Mouse (Mus musculus) embryonic facial prominence, embryonic 10.5 days (tissue): Measurements from ENCODE around the gene Hivep3. TPM values are rescaled to one million over a fixed set of nuclear protein-coding genes. Genes with fewer than 3 reads are reported as not detected.

Experiments
- DNase-seq: peaks from one replicate; pipeline ENCODE4 v3.0.0-alpha.2; 2017; ENCODE audit warnings: low spot score
- H3K27ac ChIP-seq: fragments of 300-500 bp; sonication (generic); replicated peaks from 2 replicates; pipeline ENCODE4 v1.5.1; 2016; ENCODE audit warnings: mild to moderate bottlenecking
- H3K27me3 ChIP-seq: fragments of 300-500 bp; sonication (generic); replicated peaks from 2 replicates; pipeline ENCODE4 v1.6.1; 2016; ENCODE audit warnings: low read depth, mild to moderate bottlenecking; ENCODE audit not compliant: poor library complexity, severe bottlenecking
- H3K36me3 ChIP-seq: fragments of 300-500 bp; sonication (generic); replicated peaks from 2 replicates; pipeline ENCODE4 v1.6.1; 2016; ENCODE audit warnings: mild to moderate bottlenecking, moderate library complexity
- H3K4me1 ChIP-seq: fragments of 300-500 bp; sonication (generic); 2 replicates; pipeline ENCODE4 v1.6.1; 2016
- H3K4me3 ChIP-seq: fragments of 300-500 bp; sonication (generic); 2 replicates; pipeline ENCODE4 v1.5.1; 2016; ENCODE audit warnings: mild to moderate bottlenecking, moderate library complexity
- H3K9me3 ChIP-seq: fragments of 300-500 bp; sonication (generic); 2 replicates; pipeline ENCODE4 v1.6.1; 2016; ENCODE audit warnings: mild to moderate bottlenecking
- WGBS: fragments of 180-500 bp; shearing (Covaris S2); methylation state at CpG from one replicate; pipeline ENCODE4 v1.1.7; 2016; 5-methylcytosine and 5-hydroxymethylcytosine counted together
- polyA plus RNA-seq: library from polyadenylated mRNA; unstranded; fragments of >200 nt; fragmentation: Nextera tagmentation; extraction: Ambion mirVana; gene quantifications from 2 replicates; pipeline ENCODE4 v1.2.1, GENCODE M21; 2016

Hivep3 gene
- polyA plus RNA-seq, 1 experiment from 2014 or later: 1.5 TPM

DNA sequence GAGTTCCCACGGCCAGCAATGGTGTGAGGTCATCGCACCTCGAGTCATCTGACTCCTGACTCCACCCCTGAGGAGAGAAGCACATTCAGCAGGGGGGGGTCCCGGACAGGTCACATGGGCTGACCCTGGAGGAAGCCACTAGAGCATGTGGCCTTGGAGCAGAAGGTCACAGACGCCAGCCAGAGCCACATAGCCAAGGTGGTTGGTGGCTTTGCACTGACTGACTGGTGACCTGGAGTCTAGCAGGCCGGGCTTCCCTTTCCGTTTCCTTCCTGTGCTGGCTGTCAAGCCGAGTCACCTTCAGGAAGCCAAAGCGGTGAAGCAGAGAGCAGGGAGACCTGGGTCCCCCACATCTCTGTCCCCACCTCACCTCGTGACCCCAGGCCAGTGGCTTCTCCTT, 278.2 kb downstream of the Hivep3 start:
- Histone ChIP-seq H3K9me3 (no peaks in the 10 kb centered on the region), H3K36me3 (no peaks in the 10 kb centered on the region), H3K27me3 (no peaks in the 10 kb centered on the region), H3K4me3 (no peak overlapping the region), H3K4me1 (peaks cover 19% of the 10 kb centered on the region), H3K27ac (no peak overlapping the region; the same call in 1 of the 2 replicates)
- DNase-seq: peak; percentile 24
- WGBS: 69% methylated on average over 10 of the region's 10 CpGs

DNA sequence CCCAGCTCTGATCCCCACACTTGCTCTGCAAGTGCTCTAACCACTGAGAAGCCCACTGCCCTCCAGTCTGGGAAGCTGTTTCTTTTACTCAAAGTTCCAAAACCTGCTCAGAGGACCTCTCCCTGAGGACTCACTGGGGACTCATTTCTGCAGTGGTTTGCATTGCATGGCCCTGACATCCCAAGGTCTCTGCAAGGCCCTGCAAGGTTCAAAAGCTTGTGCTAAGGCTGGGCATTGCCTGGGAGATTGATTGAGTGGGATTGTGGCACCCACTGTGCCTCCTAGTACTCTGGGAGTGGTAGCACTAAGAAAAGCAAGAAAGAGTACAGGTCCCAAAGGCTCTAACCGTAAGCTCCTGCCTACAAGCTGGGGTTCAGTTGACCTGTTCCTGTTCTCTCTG, 279.3 kb downstream of the Hivep3 start:
- DNase-seq: no peak
- H3K4me1 ChIP-seq: peaks cover 23% of the 10 kb centered on the region
- H3K4me3 ChIP-seq: no peak overlapping the region
- no peak overlapping the region for H3K27ac ChIP-seq
- no peaks in the 10 kb centered on the region for H3K9me3 ChIP-seq
- 91% methylated on average over 1 of the region's 1 CpGs for WGBS
- H3K36me3 ChIP-seq: no peaks in the 10 kb centered on the region
- H3K27me3 ChIP-seq: no peaks in the 10 kb centered on the region

DNA sequence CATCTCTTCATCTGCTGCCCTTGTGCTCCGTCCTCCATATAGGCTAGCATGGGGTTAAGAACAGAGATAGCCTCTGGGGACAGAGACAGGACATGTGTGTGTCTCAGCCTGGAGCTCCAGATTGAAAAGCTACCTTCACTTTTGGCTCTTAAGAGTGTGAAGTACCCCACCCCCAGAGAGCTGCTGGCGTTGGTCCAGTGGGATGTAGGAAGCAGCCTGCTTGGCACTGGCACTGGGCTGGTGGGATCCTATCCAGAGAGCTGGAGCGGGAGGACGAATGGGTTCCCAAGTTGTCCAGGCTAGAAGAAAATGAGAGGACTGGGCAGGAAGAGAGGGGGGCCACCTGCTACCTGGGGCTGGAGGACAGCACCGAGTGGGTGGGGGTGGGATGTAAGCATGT, 284.8 kb downstream of the Hivep3 start:
- Histone ChIP-seq H3K9me3 (no peaks in the 10 kb centered on the region), H3K4me1 (peaks cover 15% of the 10 kb centered on the region), H3K27me3 (no peaks in the 10 kb centered on the region), H3K27ac (no peak overlapping the region), H3K4me3 (no peak overlapping the region), H3K36me3 (no peaks in the 10 kb centered on the region)
- 88% methylated on average over 5 of the region's 5 CpGs for WGBS
- no peak for DNase-seq

DNA sequence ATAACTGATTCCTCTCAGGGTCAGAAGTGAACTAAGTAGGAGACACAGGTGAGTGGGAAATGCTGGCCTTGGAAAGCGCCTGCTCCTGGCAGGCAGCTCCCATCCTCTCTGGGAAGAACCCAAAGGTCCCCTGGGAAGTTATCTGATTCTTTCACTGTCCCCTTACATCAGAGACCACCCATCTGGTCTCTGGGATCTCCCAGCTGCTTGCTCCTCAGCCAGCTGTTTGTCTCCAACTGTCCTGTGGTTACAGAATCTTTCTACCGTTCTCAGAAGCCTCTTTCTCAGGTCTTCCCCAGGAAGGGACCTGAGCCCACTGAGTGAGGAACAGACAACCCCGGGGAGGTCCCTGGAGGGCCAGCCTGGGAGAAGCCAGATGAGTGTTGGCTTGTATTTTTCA, 288.8 kb downstream of the Hivep3 start:
- H3K4me3 ChIP-seq: no peak overlapping the region

DNA sequence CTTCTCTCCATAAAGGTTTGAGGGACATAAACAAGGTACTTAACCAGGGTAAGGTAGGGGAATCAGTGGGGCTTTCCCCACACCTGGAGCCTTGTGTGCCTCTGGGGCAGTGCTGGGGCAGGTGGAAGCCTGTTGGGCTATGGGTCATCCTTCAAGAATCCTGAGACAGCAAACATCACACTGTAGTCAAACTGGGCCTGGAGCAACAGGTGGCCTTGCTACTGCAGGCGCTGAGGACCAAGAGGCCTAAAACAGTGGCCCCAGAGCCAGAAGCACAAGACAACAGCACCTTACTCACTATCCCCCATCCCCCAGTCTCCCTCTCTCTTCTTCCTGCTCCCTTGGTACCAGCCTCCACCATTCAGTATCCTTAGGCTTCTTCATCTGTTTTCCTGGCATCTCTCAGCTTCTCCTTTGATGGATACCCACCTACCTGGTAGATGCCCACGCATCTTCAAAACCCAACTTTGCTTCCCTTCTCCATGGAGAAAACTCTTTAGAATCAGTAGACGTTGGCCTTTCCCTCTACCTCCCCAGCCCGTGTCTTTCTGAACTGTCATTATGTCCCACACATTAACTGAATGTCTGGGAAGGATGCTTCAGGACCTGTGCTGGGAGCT, 289.7 kb downstream of the Hivep3 start:
- Histone ChIP-seq H3K4me3 (no peak overlapping the region), H3K27ac (no peak overlapping the region), H3K9me3 (no peaks in the 10 kb centered on the region), H3K36me3 (no peaks in the 10 kb centered on the region), H3K27me3 (peaks cover 11% of the 10 kb centered on the region; the same call in 1 of the 2 replicates), H3K4me1 (peaks cover 12% of the 10 kb centered on the region)
- WGBS: 88% methylated on average over 4 of the region's 4 CpGs
- no peak for DNase-seq

More for the DNA sequence above, 288.8 kb downstream of the Hivep3 start:
- DNase-seq: no peak
- 0 out of 2 replicates have a peak, but pooled peaks cover 4% of the 10 kb centered on the region for H3K27me3 ChIP-seq
- peaks cover 17% of the 10 kb centered on the region for H3K4me1 ChIP-seq
- H3K36me3 ChIP-seq: no peaks in the 10 kb centered on the region
- no peaks in the 10 kb centered on the region for H3K9me3 ChIP-seq
- WGBS: 69% methylated on average over 3 of the region's 3 CpGs
- H3K27ac ChIP-seq: no peak overlapping the region

DNA sequence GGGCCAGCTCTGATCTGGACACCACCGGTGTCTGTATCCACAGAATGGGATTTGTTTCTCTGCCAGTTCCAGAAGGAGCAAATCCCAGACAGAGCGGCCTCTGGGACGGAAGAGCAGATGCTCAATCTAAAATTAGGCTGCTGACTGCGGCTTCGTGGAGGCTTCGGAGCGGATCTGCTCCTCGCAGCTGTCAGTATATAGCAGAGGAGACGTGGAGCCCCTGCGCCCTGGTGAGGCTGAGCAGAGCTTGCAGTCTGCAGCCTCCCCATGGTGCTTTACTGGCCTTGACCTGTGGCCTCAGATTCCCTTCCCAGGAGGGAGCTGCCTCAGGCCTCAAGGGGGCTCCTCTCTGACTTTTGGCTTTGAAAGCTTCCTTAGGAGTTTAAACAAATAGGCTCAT, 290.5 kb downstream of the Hivep3 start:
- H3K9me3 ChIP-seq: no peaks in the 10 kb centered on the region
- 60% methylated on average over 10 of the region's 10 CpGs for WGBS
- H3K4me1 ChIP-seq: peaks cover 12% of the 10 kb centered on the region
- DNase-seq: no peak
- H3K27me3 ChIP-seq: peaks cover 17% of the 10 kb centered on the region
- no peaks in the 10 kb centered on the region for H3K36me3 ChIP-seq
- no peak overlapping the region for H3K4me3 ChIP-seq
- H3K27ac ChIP-seq: no peak overlapping the region

DNA sequence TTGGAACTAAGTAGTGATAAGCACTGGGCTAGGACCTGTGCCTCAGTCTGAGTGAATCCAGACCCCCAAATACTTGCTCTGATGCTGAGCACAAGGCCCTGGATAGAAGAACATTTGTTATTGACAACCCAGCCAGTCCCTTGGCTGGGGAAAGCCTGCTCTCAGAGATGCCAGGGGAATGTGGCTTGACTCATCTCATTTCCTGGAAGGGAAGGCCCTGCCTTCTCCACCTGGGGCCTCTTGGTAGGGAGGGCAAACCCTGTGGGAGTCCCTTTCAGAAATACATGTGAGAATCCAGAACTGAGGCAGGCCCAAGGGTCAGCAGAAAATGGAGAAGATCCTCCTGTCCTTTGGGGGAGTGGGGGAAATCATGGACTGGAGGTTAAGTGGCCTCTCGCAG, 294.1 kb downstream of the Hivep3 start:
- Histone ChIP-seq H3K4me3 (no peak overlapping the region), H3K36me3 (no peaks in the 10 kb centered on the region), H3K4me1 (peaks cover 14% of the 10 kb centered on the region), H3K9me3 (no peaks in the 10 kb centered on the region), H3K27me3 (peaks cover 53% of the 10 kb centered on the region), H3K27ac (no peak overlapping the region)
- WGBS: 89% methylated on average over 1 of the region's 1 CpGs
- DNase-seq: no peak

DNA sequence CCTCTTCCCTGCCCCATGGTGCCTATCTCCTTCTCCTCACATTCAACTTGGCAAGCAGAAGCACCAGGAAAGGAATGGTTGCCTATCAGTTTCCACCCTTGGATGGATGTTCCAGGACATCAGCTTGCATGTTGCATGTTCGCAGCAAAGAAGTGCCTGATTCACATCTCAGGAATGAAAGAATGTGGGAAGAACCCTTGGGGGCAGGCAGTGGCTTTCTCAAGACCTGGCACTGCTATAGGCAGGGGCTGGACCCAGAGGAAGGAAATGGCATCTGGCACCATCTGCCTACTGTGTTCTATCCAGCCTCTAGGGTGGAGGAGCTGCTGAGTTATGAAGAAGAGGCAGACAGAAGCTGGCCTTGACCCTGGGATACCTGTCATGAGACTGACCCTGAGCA, 296.4 kb downstream of the Hivep3 start:
- Histone ChIP-seq H3K4me1 (peaks cover 13% of the 10 kb centered on the region), H3K4me3 (no peak overlapping the region), H3K27ac (no peak overlapping the region), H3K27me3 (peaks cover 72% of the 10 kb centered on the region), H3K9me3 (no peaks in the 10 kb centered on the region), H3K36me3 (no peaks in the 10 kb centered on the region)
- WGBS: 90% methylated on average over 1 of the region's 1 CpGs
- no peak for DNase-seq

DNA sequence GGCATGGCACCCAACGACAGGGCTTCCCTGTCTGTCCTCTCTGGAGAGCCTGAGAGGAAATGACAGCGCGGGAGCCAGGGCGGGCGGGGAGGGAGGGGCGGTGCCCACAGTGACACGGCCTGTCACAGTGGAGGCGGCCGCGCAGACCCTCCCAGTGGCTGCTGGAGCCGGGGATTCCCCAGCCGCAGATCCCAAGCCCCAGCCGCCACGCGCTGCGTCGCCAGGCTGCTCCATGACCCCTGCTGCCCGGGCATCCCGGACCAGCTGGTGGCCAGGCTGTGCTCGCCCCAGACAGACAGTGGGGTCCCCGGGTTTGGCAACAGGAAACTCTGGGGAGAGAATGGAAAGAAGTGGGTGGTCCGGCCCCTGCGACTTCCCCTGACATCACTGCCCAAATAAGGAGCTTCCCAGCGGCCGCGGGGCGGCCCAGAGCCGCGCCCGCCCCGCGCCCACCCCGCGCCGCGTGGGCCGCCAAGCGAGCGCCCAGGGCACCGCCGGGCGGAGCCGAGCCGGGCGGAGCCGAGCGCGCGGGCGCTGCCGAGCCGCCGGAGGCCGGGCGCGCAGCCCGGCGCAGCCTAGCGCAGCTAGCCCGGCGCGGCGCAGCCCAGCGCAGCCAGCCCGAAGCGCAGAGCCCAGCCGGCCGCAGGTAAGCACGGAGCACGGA, 298.9 kb downstream of the Hivep3 start:
- WGBS: 12% methylated on average over 70 of the region's 70 CpGs
- H3K27me3 ChIP-seq: peaks cover 97% of the 10 kb centered on the region
- no peak overlapping the region; the same call in 1 of the 2 replicates for H3K27ac ChIP-seq
- H3K36me3 ChIP-seq: no peaks in the 10 kb centered on the region
- no peaks in the 10 kb centered on the region for H3K9me3 ChIP-seq
- DNase-seq: peak; percentile 71
- H3K4me1 ChIP-seq: peaks cover 18% of the 10 kb centered on the region
- H3K4me3 ChIP-seq: peak overlapping the region; percentile 72

DNA sequence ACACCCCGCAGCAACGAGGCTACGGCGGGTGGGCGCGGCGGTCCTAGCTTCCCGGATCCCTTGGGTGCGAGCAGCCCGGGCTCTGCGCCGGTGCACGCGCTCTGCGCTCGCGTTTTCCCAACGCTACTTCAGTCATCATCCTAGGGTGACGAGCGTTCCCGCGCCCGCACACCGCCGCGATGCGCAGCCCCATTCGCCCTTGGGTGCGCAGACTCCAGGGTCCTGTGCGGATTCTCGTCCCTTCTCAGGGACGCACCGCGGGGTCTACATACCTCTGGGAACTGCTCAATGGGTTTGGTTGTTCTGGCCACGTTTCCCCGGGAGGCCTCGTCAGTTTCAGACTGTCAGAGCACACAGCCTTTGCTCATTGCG, 299.4 kb downstream of the Hivep3 start:
- Histone ChIP-seq H3K36me3 (no peaks in the 10 kb centered on the region), H3K27ac (no peak overlapping the region; the same call in 1 of the 2 replicates), H3K4me3 (peak overlapping the region; percentile 72), H3K9me3 (no peaks in the 10 kb centered on the region), H3K27me3 (peaks cover 97% of the 10 kb centered on the region), H3K4me1 (peaks cover 18% of the 10 kb centered on the region)
- DNase-seq: no peak
- WGBS: under 1% methylated on average over 38 of the region's 38 CpGs

DNA sequence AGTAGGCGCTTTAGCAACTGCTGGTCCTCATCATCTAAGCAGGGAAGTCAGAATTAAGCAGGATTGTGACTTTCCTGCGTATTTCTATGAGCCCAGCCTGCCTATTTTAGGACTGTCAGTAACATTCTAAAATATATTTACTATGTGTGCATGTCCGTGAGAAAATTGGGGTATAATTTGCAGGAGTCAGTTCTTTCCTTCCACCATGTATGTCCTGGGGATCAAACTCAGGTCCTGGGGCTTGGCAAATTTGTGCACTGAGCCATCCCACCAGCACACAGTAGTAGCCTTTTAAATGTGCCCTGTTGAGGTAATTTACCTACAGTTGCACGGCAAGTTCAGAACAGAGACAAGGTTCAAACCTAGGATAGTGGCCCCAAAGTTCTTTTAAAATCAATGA, 302.7 kb downstream of the Hivep3 start:
- no peak overlapping the region for H3K4me3 ChIP-seq
- no peak for DNase-seq
- no peaks in the 10 kb centered on the region for H3K36me3 ChIP-seq
- WGBS: 87% methylated on average over 4 of the region's 4 CpGs
- no peaks in the 10 kb centered on the region for H3K9me3 ChIP-seq
- no peak overlapping the region for H3K27ac ChIP-seq
- H3K27me3 ChIP-seq: peaks cover 71% of the 10 kb centered on the region
- peaks cover 20% of the 10 kb centered on the region for H3K4me1 ChIP-seq

DNA sequence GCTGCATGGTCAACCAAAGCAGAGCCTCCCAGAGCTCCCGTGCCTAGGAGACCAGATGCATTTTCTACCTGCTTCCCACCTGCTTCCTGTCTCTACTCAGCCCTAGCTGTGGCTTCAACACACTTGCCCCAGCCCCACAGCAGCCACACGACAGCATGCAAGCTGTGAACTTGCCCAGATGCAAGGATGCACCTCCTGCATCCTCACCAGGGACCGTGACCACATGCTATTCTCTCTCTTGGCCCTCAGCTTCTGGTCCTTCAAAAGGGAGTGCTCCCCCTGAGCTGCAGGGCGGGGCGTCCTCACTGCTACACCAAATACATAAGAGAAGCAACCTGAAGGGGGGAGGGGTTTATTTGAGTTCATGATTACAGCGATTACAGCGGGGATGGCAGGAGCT, 303.4 kb downstream of the Hivep3 start:
- Histone ChIP-seq H3K36me3 (no peaks in the 10 kb centered on the region), H3K27ac (no peak overlapping the region), H3K4me1 (peaks cover 20% of the 10 kb centered on the region), H3K9me3 (no peaks in the 10 kb centered on the region), H3K4me3 (no peak overlapping the region), H3K27me3 (peaks cover 64% of the 10 kb centered on the region)
- WGBS: 51% methylated on average over 7 of the region's 7 CpGs
- no peak for DNase-seq

DNA sequence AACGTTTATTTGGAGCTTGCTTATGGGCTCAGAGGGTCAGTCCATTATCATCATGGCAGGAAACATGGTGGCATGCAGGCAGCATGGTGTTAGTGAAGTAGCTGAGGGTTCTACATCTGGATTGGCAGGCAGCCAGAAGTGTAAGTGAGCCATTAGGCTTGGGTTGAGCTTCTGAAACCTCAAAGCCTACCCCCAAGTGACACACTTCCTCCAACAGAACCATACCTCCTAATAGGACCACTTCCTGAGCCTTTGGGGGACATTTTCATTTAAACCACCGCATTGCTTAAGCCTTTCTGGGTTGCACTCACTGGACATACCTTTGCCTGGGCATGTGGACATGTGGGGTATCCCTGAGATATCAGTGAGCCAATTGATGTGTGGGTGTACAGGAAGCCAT, 307.9 kb downstream of the Hivep3 start:
- Histone ChIP-seq H3K4me3 (no peak overlapping the region), H3K27me3 (peaks cover 18% of the 10 kb centered on the region), H3K9me3 (no peaks in the 10 kb centered on the region), H3K27ac (no peak overlapping the region), H3K36me3 (no peaks in the 10 kb centered on the region), H3K4me1 (peaks cover 22% of the 10 kb centered on the region)
- 80% methylated on average over 2 of the region's 2 CpGs for WGBS
- no peak for DNase-seq
